Mouse (Mus musculus) heart, embryonic 10.5 days (tissue): Measurements from ENCODE around the gene a. TPM values are rescaled to one million over a fixed set of nuclear protein-coding genes. Genes with fewer than 3 reads are reported as not detected.
"Not testable (repeated sequence)": the region's sequence is repeated elsewhere in the genome, so short reads cannot be mapped to it uniquely, and the experiment has no call there.

Experiments used
- DNase-seq: peaks from one replicate; pipeline ENCODE4 v3.0.0-alpha.2; 2017; ENCODE audit warnings: low spot score
- H3K27ac ChIP-seq: fragments of 300-500 bp; sonication (generic); 2 replicates; pipeline ENCODE4 v1.5.1; 2016; ENCODE audit warnings: mild to moderate bottlenecking
- H3K27me3 ChIP-seq: fragments of 300-500 bp; sonication (generic); 2 replicates; pipeline ENCODE4 v1.6.1; 2016; ENCODE audit warnings: mild to moderate bottlenecking; ENCODE audit not compliant: poor library complexity, insufficient read depth, severe bottlenecking
- H3K36me3 ChIP-seq: fragments of 300-500 bp; sonication (generic); 2 replicates; pipeline ENCODE4 v1.6.1; 2016; ENCODE audit warnings: mild to moderate bottlenecking, moderate library complexity
- H3K4me1 ChIP-seq: fragments of 300-500 bp; sonication (generic); 2 replicates; pipeline ENCODE4 v1.6.1; 2016; ENCODE audit warnings: mild to moderate bottlenecking
- H3K4me3 ChIP-seq: fragments of 300-500 bp; sonication (generic); 2 replicates; pipeline ENCODE4 v1.5.1; 2016; ENCODE audit warnings: mild to moderate bottlenecking, moderate library complexity
- H3K9me3 ChIP-seq: fragments of 300-500 bp; sonication (generic); 2 replicates; pipeline ENCODE4 v1.6.1; 2016; ENCODE audit warnings: mild to moderate bottlenecking, moderate library complexity
- WGBS: fragments of 180-500 bp; shearing (Covaris S2); methylation state at CpG from one replicate; pipeline ENCODE4 v1.1.7; 2016; 5-methylcytosine and 5-hydroxymethylcytosine counted together
- polyA plus RNA-seq: library from polyadenylated mRNA; unstranded; fragments of >200 nt; fragmentation: Nextera tagmentation; extraction: Ambion mirVana; gene quantifications from 2 replicates; pipeline ENCODE4 v1.2.1, GENCODE M21; 2016

a gene
- polyA plus RNA-seq, 1 experiment from 2014 or later, result 2.5 TPM

- 25% methylated on average over 3 of the region's 3 CpGs for WGBS
- no peaks in the 10 kb centered on the region for H3K36me3 ChIP-seq
- H3K4me1 ChIP-seq, result no peaks in the 10 kb centered on the region
- H3K27me3 ChIP-seq, result 0 out of 2 replicates have a peak, but pooled peaks cover 6% of the 10 kb centered on the region
- DNase-seq, result no peak
- H3K9me3 ChIP-seq, result no peaks in the 10 kb centered on the region
- H3K4me3 ChIP-seq, result no peak overlapping the region
- H3K27ac ChIP-seq, result no peak overlapping the region
Measured at GRCm38 (mm10) chr2:155011086-155011656, 220.0 kb downstream of the a start.

- no peak overlapping the region for H3K27ac ChIP-seq
- H3K4me1 ChIP-seq, result no peaks in the 10 kb centered on the region
- H3K4me3 ChIP-seq, result no peak overlapping the region
- 0 out of 2 replicates have a peak, but pooled peaks cover 6% of the 10 kb centered on the region for H3K27me3 ChIP-seq
- no peaks in the 10 kb centered on the region for H3K9me3 ChIP-seq
- no peaks in the 10 kb centered on the region for H3K36me3 ChIP-seq
- WGBS, result 73% methylated on average over 6 of the region's 6 CpGs
- DNase-seq, result no peak
Measured at GRCm38 (mm10) chr2:155012991-155013390, 221.8 kb downstream of the a start.

GRCm38 (mm10) chr2:155016751-155017150, 225.5 kb downstream of the a start:
- H3K36me3 ChIP-seq, H3K27ac ChIP-seq: not testable (repeated sequence)
- WGBS, result 17% methylated on average over 6 of the region's 9 CpGs

GRCm38 (mm10) chr2:155018251-155018755, 227.1 kb downstream of the a start, which contains the start of gene Gm14226:
Gm14226 (plus strand) TSS chr2:155018266.
- Histone ChIP-seq H3K27ac (peak within 1 kb of the TSS; percentile 80), H3K4me3 (peak within 1 kb of the TSS; percentile 68), H3K27me3 (peaks cover 12% of the 10 kb centered on the region; the same call in 1 of the 2 replicates)
- H3K9me3 ChIP-seq, H3K36me3 ChIP-seq, H3K4me1 ChIP-seq, DNase-seq: not testable (repeated sequence)
- under 1% methylated on average over 24 of the region's 26 CpGs for WGBS

More at GRCm38 (mm10) chr2:155016751-155017150, 225.5 kb downstream of the a start:
- peaks cover 15% of the 10 kb centered on the region; the same call in 1 of the 2 replicates for H3K27me3 ChIP-seq
- H3K9me3 ChIP-seq, H3K4me1 ChIP-seq, DNase-seq, H3K4me3 ChIP-seq: not testable (repeated sequence)

- peak overlapping the region; percentile 68 for H3K4me3 ChIP-seq
- DNase-seq, result peak; percentile 87
- under 1% methylated on average over 38 of the region's 38 CpGs for WGBS
- H3K4me1 ChIP-seq, result no peaks in the 10 kb centered on the region; the same call in 1 of the 2 replicates
- H3K27ac ChIP-seq, result peak overlapping the region; percentile 80
- peaks cover 9% of the 10 kb centered on the region; the same call in 1 of the 2 replicates for H3K27me3 ChIP-seq
- no peaks in the 10 kb centered on the region for H3K9me3 ChIP-seq
- H3K36me3 ChIP-seq, result no peaks in the 10 kb centered on the region
Measured at GRCm38 (mm10) chr2:155018762-155019641, 227.8 kb downstream of the a start.

GRCm38 (mm10) chr2:155019673-155020072, 228.5 kb downstream of the a start:
- H3K4me3 ChIP-seq, result peak overlapping the region; percentile 68
- peak; percentile 91 for DNase-seq
- peak overlapping the region; percentile 80 for H3K27ac ChIP-seq
- no peaks in the 10 kb centered on the region for H3K9me3 ChIP-seq
- WGBS, result under 1% methylated on average over 22 of the region's 22 CpGs
- no peaks in the 10 kb centered on the region; the same call in 1 of the 2 replicates for H3K4me1 ChIP-seq
- no peaks in the 10 kb centered on the region for H3K36me3 ChIP-seq
- peaks cover 9% of the 10 kb centered on the region; the same call in 1 of the 2 replicates for H3K27me3 ChIP-seq

GRCm38 (mm10) chr2:155020247-155020826, 229.1 kb downstream of the a start:
- not testable (repeated sequence) for H3K27ac ChIP-seq, H3K4me3 ChIP-seq, DNase-seq, H3K4me1 ChIP-seq, H3K9me3 ChIP-seq, H3K27me3 ChIP-seq, H3K36me3 ChIP-seq
- 26% methylated on average over 20 of the region's 20 CpGs for WGBS

GRCm38 (mm10) chr2:155030831-155031230, 239.6 kb downstream of the a start:
- H3K9me3 ChIP-seq, result 0 out of 2 replicates have a peak, but pooled peaks cover 2% of the 10 kb centered on the region
- H3K27me3 ChIP-seq, result no peaks in the 10 kb centered on the region
- 69% methylated on average over 7 of the region's 7 CpGs for WGBS
- H3K4me3 ChIP-seq, result no peak overlapping the region
- no peak overlapping the region for H3K27ac ChIP-seq
- H3K4me1 ChIP-seq, result peaks cover 10% of the 10 kb centered on the region; the same call in 1 of the 2 replicates
- H3K36me3 ChIP-seq, result no peaks in the 10 kb centered on the region
- DNase-seq, result no peak

- Histone ChIP-seq H3K27ac (no peak overlapping the region), H3K9me3 (0 out of 2 replicates have a peak, but pooled peaks cover 2% of the 10 kb centered on the region), H3K36me3 (no peaks in the 10 kb centered on the region), H3K27me3 (no peaks in the 10 kb centered on the region), H3K4me1 (peaks cover 10% of the 10 kb centered on the region; the same call in 1 of the 2 replicates), H3K4me3 (no peak overlapping the region)
- DNase-seq, result no peak
- WGBS, result 36% methylated on average over 19 of the region's 19 CpGs
Measured at GRCm38 (mm10) chr2:155032938-155033710, 241.9 kb downstream of the a start.

GRCm38 (mm10) chr2:155039956-155040355, 248.8 kb downstream of the a start:
- H3K36me3 ChIP-seq, result no peaks in the 10 kb centered on the region
- peaks cover 4% of the 10 kb centered on the region for H3K4me1 ChIP-seq
- 66% methylated on average over 4 of the region's 4 CpGs for WGBS
- H3K27ac ChIP-seq, result no peak overlapping the region
- no peaks in the 10 kb centered on the region for H3K27me3 ChIP-seq
- no peak overlapping the region for H3K4me3 ChIP-seq
- no peak for DNase-seq
- H3K9me3 ChIP-seq, result no peaks in the 10 kb centered on the region

- Histone ChIP-seq H3K4me3 (no peak overlapping the region), H3K27me3 (no peaks in the 10 kb centered on the region), H3K4me1 (peaks cover 4% of the 10 kb centered on the region), H3K36me3 (no peaks in the 10 kb centered on the region), H3K9me3 (no peaks in the 10 kb centered on the region), H3K27ac (no peak overlapping the region)
- WGBS, result 60% methylated on average over 3 of the region's 3 CpGs
- no peak for DNase-seq
Measured at GRCm38 (mm10) chr2:155044542-155044941, 253.3 kb downstream of the a start.

GRCm38 (mm10) chr2:155045075-155045474, 253.9 kb downstream of the a start:
- no peaks in the 10 kb centered on the region for H3K9me3 ChIP-seq
- 69% methylated on average over 3 of the region's 3 CpGs for WGBS

More at GRCm38 (mm10) chr2:155045075-155045474, 253.9 kb downstream of the a start:
- DNase-seq, result no peak
- Histone ChIP-seq H3K27ac (no peak overlapping the region), H3K27me3 (no peaks in the 10 kb centered on the region), H3K36me3 (no peaks in the 10 kb centered on the region), H3K4me3 (no peak overlapping the region), H3K4me1 (peaks cover 7% of the 10 kb centered on the region)
